Mouse (Mus musculus) c-Kit-positive CD71-positive TER-119-negative erythroid progenitor cells, embryonic 14.5 days (primary cell): ENCODE data around the gene Id2.

Experiments used
- DNase-seq: peaks from one replicate; pipeline ENCODE4 v3.0.0-alpha.2; 2013; ENCODE audit warnings: low read depth

Gene Id2

GRCm38 (mm10) chr12:25097052-25097209 lies at the start of gene Id2:
Gene Id2 (minus strand): TSS chr12:25097140.
- DNase-seq = no peak

- DNase-seq = no peak
These were observed 48.4 kb upstream of the Id2 start for GRCm38 (mm10) chr12:25145344-25145698.

GRCm38 (mm10) chr12:25144591-25145343 lies 47.8 kb upstream of the Id2 start:
- DNase-seq = no peak

- no peak for DNase-seq
These were observed 46.6 kb upstream of the Id2 start for GRCm38 (mm10) chr12:25143492-25143891.

GRCm38 (mm10) chr12:25142251-25142650 lies 45.3 kb upstream of the Id2 start:
- DNase-seq = no peak

GRCm38 (mm10) chr12:25141311-25141710 lies 44.4 kb upstream of the Id2 start:
- DNase-seq = no peak

- no peak for DNase-seq
These were observed 43.2 kb upstream of the Id2 start for GRCm38 (mm10) chr12:25140115-25140514.

GRCm38 (mm10) chr12:25138616-25139015 lies 41.7 kb upstream of the Id2 start:
- no peak for DNase-seq

- DNase-seq = no peak
These were observed 35.1 kb upstream of the Id2 start for GRCm38 (mm10) chr12:25132046-25132445.

GRCm38 (mm10) chr12:25127629-25128028 lies 30.7 kb upstream of the Id2 start:
- no peak for DNase-seq

- DNase-seq = no peak
These were observed 29.3 kb upstream of the Id2 start for GRCm38 (mm10) chr12:25126228-25126627.

GRCm38 (mm10) chr12:25125239-25125776 lies 28.4 kb upstream of the Id2 start:
- DNase-seq = no peak

- DNase-seq = no peak
These were observed 27.7 kb upstream of the Id2 start for GRCm38 (mm10) chr12:25124431-25125238.

GRCm38 (mm10) chr12:25120753-25121152 lies 23.8 kb upstream of the Id2 start:
- DNase-seq = no peak

- DNase-seq = no peak
These were observed 22.3 kb upstream of the Id2 start for GRCm38 (mm10) chr12:25119278-25119677.

GRCm38 (mm10) chr12:25117856-25118511 lies 21.0 kb upstream of the Id2 start:
- DNase-seq = no peak

- no peak for DNase-seq
These were observed 19.2 kb upstream of the Id2 start for GRCm38 (mm10) chr12:25116126-25116525.

- DNase-seq = no peak
These were observed 17.5 kb upstream of the Id2 start for GRCm38 (mm10) chr12:25114426-25114825.

GRCm38 (mm10) chr12:25113357-25113756 lies 16.4 kb upstream of the Id2 start:
- no peak for DNase-seq

- no peak for DNase-seq
These were observed 15.9 kb upstream of the Id2 start for GRCm38 (mm10) chr12:25112806-25113205.

GRCm38 (mm10) chr12:25110682-25111078 lies 13.7 kb upstream of the Id2 start:
- no peak for DNase-seq

GRCm38 (mm10) chr12:25109971-25110681 lies 13.2 kb upstream of the Id2 start:
- no peak for DNase-seq
